Mouse (Mus musculus) left cerebral cortex, postnatal 36 days (tissue): ENCODE data around the gene Gm4181. TPM values are rescaled to one million over a fixed set of nuclear protein-coding genes. Genes with fewer than 3 reads are reported as not detected.
A peak's percentile ranks its signal among the peaks of the same experiment; 100 is the strongest.
"Not testable (repeated sequence)": the region's sequence is repeated elsewhere in the genome, so short reads cannot be mapped to it uniquely, and the experiment has no call there.

Source experiments
- DNase-seq, 2 experiments: peaks; one replicate each; pipeline ENCODE4 v3.0.0; 2021 to 2022; ENCODE audit warnings: low spot score in 2 of 2, mixed read lengths in 1 of 2
- intact Hi-C: fragments of 180-260 bp; cut with DNase I; formaldehyde crosslinking; loops from one replicate; pipeline ENCODE4 v1.15.1; 2025
- total RNA-seq, 2 experiments: library from RNA; stranded (reverse); gene quantifications; 2 replicates each; pipeline ENCODE4 v1.2.3; 2021

Gm4181 gene
- not detected for total RNA-seq

DNA sequence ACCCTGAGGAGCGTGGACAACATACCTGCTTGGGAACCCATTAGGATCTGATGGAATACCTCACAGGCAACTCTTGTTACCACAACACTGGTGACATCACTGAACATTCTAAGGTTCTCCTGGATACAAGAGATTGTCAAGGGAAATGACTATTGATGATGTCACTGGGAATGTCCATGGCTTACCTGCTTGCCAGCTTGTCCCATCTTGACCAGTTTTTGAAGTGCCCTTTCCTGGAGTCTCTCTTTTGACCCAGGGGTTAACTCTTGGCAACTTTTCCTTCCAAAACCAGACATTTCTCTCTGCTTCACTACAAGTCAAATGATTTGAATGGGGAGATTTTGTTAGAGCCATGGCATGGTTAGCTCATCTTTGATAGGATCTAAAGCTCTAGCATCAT is at the start of gene Gm4181:
Gene Gm4181, minus strand, starts transcription at position 101 of the 400 bp plus-strand sequence.
- DNase-seq, intact Hi-C loops: not testable (repeated sequence)

DNA sequence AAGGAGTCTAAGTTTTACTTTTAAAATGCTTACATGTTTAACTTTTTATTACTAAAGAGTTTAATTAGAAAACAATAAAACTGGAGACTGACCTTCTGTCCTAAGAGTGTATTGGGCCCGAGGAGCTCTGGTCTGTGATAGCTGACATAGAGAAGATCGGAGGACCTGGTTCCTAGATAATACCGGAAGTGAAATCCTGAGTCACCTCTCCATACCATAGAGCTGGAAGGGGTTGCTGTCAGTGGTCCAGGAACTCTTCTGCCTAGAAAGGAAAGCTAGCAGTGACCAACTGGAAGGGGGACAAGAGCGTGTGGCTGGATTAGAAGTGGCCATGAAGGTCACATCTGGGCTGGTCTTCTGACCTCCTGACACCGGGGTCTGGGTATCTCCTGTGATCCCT is 41.8 kb upstream of the Gm4181 start:
- intact Hi-C loops = no loop called here
- DNase-seq = no peak

DNA sequence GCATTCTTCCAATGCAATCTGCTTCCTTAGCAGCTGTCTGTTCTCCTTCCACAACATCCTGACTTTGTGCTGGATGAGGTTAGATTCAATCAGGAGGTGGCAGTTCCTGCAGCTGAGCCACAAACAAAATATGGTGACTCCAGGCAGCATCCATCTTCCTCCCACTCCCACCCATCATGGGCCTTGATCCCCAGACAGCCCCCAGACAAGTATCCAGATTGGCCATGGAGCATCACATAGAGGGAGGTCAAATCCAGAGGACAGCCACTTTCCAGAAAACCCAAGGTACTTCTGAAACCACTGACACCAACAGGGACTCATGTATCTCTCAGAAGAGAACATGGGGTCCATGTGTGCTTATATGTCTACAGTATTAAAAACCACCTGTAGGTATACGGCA is 3.0 kb downstream of the Gm4181 start:
- intact Hi-C loops = not testable (repeated sequence)

DNA sequence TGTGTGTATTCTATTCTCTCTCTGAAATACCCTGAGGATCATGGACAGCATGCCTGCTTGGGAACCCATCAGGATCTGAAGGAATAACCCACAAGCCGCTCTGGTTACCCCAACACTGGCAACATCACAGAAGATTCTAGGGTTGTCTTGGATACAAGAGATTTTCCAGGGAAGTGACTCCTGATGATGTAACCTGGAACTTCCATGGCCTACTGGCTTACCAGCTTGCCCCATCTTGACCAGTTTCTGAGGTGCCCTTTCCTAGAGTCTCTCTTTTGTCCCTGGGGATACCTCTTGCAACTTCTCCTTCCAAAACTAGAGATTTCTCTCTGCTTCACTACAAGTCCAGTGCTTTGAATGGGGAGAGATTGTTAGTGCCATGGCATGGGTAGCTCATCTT is 24.3 kb downstream of the Gm4181 start, which contains the start of gene Gm17078:
Gene Gm17078, minus strand, starts transcription at position 101 of the 400 bp plus-strand sequence.
- intact Hi-C loops = no loop called here
- no peak for DNase-seq

More for the DNA sequence above, 3.0 kb downstream of the Gm4181 start:
- DNase-seq = peak; percentile 6 to 20

DNA sequence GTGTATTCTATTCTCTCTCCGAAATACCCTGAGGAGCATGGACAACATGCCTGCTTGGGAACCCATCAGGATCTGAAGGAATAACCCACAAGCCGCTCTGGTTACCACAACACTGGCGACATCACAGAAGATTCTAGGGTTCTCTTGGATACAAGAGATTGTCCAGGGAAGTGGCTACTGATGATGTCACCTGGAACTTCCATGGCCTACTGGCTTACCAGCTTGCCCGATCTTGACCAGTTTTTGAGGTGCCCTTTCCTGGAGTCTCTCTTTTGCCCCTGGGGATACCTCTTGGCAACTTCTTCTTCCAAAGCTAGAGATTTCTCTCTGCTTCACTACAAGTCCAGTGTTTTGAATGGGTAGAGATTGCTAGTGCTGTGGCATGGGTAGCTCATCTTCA is 43.4 kb downstream of the Gm4181 start, which contains the start of gene Gm17174:
Gene Gm17174, minus strand, starts transcription at position 101 of the 400 bp plus-strand sequence.
- intact Hi-C loops = not testable (repeated sequence)

More for the DNA sequence above, 43.4 kb downstream of the Gm4181 start, which contains the start of gene Gm17174:
- DNase-seq = not testable (repeated sequence)

Other genes starting within 250 kb of the Gm4181 start
- gene Vmn2r88, start 224.8 kb downstream of the Gm4181 start, total RNA-seq = not detected
- gene Vmn2r89, start 183.8 kb downstream of the Gm4181 start, total RNA-seq = not detected
- gene Gm5622, start 82.9 kb downstream of the Gm4181 start, total RNA-seq = not detected
- not detected for gene Gm17175, start 61.6 kb downstream of the Gm4181 start, total RNA-seq
- not detected for gene Gm17174, start 43.5 kb downstream of the Gm4181 start, total RNA-seq
- not detected for gene Gm17078, start 24.4 kb downstream of the Gm4181 start, total RNA-seq
- gene Gm17079, start 59.8 kb upstream of the Gm4181 start, total RNA-seq = not detected
- gene Gm5800, start 81.5 kb upstream of the Gm4181 start, total RNA-seq = not detected
- gene Ang4, start 137.9 kb upstream of the Gm4181 start, total RNA-seq = not detected
- not detected for gene AY358078, start 164.4 kb upstream of the Gm4181 start, total RNA-seq
- not detected for gene Ear6, start 218.0 kb upstream of the Gm4181 start, total RNA-seq
- 10 to 100 TPM; 23.6 to 45.2 TPM for gene Mettl17, start 249.2 kb upstream of the Gm4181 start, total RNA-seq